Mouse (Mus musculus): ENCODE data around the gene Wipf1. TPM values are rescaled to one million over a fixed set of nuclear protein-coding genes. Genes with fewer than 3 reads are reported as not detected.

Wipf1 gene
- polyA plus RNA-seq, 1 experiment from 2014 or later: 3.8 TPM

DNA sequence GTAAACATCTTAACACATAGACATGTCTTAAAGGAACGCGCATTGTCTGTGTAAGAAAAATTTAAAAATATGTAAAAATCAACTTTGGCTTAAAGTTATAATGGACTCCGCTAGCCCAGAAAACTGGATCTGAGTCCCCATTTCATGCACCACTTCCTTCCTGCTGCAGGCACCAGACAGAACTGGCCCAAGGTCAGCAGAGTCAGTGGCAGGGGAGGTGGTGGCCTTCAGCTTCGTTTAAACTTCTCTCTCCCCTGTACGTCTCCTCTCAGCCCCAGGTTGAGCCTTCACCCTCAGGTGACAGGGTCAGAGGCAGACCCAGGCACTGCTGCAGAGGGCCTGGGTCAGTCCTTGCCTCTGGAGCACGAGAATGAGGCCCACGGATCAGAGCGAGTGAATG, 6.6 kb downstream of the Wipf1 start:
- Histone ChIP-seq H3K27ac (replicated peaks) (no peak overlapping the region), H3K4me3 (replicated peaks) (no peak overlapping the region), H3K36me3 (replicated peaks) (no peaks in the 10 kb centered on the region), H3K9me3 (replicated peaks) (no peaks in the 10 kb centered on the region), H3K4me2 (no peak overlapping the region), H3K9ac (no peak overlapping the region), H3K4me1 (replicated peaks) (peaks cover 25% of the 10 kb centered on the region), H3K27me3 (peaks cover 12% of the 10 kb centered on the region)
- ATAC-seq (ENCODE audit: insufficient read depth): no peak
- WGBS (ENCODE audit: insufficient replicate concordance): 44% methylated on average over 8 of the region's 8 CpGs

DNA sequence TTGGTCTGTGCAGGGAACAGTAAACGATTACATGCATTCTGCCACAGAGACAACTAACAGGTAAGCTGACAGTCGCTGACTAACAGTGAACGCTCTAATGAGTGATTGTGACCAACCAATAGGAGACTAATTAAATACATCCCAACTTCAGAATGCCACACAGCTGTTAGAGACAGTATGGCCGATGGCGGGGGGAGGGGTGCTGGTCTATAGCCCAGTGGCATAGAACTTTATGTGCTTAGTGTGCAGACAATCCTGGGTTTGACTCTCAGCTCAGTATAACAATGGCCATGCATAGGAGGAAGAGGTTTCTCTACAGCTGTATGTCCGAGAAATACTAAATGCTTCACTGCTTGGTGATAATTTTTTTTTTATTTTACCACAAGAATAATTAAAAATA, 7.2 kb downstream of the Wipf1 start:
- H3K4me1 ChIP-seq (replicated peaks): peaks cover 25% of the 10 kb centered on the region
- no peak overlapping the region for H3K4me2 ChIP-seq
- no peak overlapping the region for H3K9ac ChIP-seq
- H3K36me3 ChIP-seq (replicated peaks): no peaks in the 10 kb centered on the region
- whole genome bisulfite sequencing (ENCODE audit: insufficient replicate concordance): 66% methylated on average over 6 of the region's 6 CpGs
- H3K27ac ChIP-seq (replicated peaks): no peak overlapping the region
- peaks cover 7% of the 10 kb centered on the region for H3K27me3 ChIP-seq
- H3K4me3 ChIP-seq (replicated peaks): no peak overlapping the region
- no peaks in the 10 kb centered on the region for H3K9me3 ChIP-seq (replicated peaks)
- ATAC-seq (ENCODE audit: insufficient read depth): no peak

DNA sequence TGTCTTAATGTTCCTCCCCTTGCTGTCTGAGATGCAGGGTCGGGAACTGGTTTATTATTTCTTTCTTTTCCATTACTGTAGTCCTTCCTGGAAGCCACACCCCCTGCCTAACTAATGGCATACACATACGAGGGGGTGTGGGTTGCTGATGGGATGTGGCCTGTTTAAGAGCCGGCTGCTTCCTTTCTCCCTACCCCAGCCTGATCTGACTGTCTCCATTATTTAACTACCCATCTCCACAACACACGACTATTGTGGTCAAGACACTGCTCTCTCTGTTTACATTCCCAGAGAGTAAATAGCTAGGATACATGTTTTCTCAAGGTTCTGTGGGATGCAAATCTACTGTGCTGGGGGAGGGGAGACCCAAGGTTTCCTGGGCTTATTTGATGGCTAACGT, 7.8 kb downstream of the Wipf1 start:
- H3K36me3 ChIP-seq (replicated peaks): no peaks in the 10 kb centered on the region
- no peak overlapping the region for H3K4me2 ChIP-seq
- ATAC-seq (ENCODE audit: insufficient read depth): no peak
- H3K27me3 ChIP-seq: peaks cover under 1% of the 10 kb centered on the region; the same call in 1 of the 2 replicates
- no peaks in the 10 kb centered on the region for H3K9me3 ChIP-seq (replicated peaks)
- no peak overlapping the region for H3K4me3 ChIP-seq (replicated peaks)
- 16% methylated on average over 5 of the region's 5 CpGs for WGBS (ENCODE audit: insufficient replicate concordance)
- peaks cover 21% of the 10 kb centered on the region for H3K4me1 ChIP-seq (replicated peaks)
- no peak overlapping the region for H3K27ac ChIP-seq (replicated peaks)
- no peak overlapping the region for H3K9ac ChIP-seq

DNA sequence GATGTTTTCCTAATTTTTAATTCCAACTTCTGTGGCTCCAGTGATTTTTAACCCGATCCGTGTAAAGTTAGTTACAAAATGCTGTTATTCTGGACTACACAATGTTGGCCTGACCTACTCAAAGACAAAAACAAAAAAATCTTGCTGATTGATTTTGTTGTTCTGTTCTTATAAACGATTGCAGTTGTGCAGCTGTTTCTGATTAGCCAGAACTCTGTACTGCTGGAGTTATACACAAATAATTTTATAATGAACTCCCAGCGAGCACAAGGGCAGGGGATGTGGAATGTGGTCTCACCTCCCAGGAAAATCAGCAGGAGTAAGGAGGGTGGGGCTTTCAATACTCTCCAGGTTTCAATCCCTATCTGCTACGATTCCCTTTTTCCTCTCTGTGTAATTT, 10.6 kb downstream of the Wipf1 start:
- no peak for ATAC-seq (ENCODE audit: insufficient read depth)
- Histone ChIP-seq H3K9me3 (replicated peaks) (no peaks in the 10 kb centered on the region), H3K4me2 (no peak overlapping the region), H3K4me1 (replicated peaks) (peaks cover 19% of the 10 kb centered on the region), H3K9ac (no peak overlapping the region), H3K36me3 (replicated peaks) (no peaks in the 10 kb centered on the region), H3K27ac (replicated peaks) (no peak overlapping the region), H3K27me3 (no peaks in the 10 kb centered on the region), H3K4me3 (replicated peaks) (no peak overlapping the region)
- WGBS (ENCODE audit: insufficient replicate concordance): 66% methylated on average over 5 of the region's 5 CpGs

DNA sequence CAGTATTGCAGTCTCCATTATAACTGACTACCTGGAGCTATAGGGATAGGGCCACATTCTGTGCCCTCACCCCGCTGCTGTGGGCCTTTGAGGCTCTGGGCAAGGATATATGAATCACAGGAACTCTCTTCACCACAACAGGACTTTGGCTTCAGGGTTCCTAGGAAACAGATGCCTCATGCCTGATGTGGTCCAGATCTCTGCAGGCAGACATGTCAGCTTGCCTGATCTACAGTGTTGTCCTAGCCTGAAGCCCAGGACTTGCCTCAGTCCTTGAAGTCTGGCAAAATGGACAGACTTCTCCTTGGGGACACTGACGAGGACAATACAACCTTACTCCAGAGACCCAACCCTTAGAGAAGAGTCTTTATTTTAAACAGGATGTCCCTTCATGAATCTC, 11.2 kb downstream of the Wipf1 start:
- H3K27ac ChIP-seq (replicated peaks): no peak overlapping the region
- H3K4me1 ChIP-seq (replicated peaks): peaks cover 19% of the 10 kb centered on the region
- H3K9ac ChIP-seq: no peak overlapping the region
- no peak overlapping the region for H3K4me3 ChIP-seq (replicated peaks)
- no peaks in the 10 kb centered on the region for H3K27me3 ChIP-seq
- no peak overlapping the region for H3K4me2 ChIP-seq
- H3K36me3 ChIP-seq (replicated peaks): no peaks in the 10 kb centered on the region
- H3K9me3 ChIP-seq (replicated peaks): no peaks in the 10 kb centered on the region
- ATAC-seq (ENCODE audit: insufficient read depth): no peak
- WGBS (ENCODE audit: insufficient replicate concordance): 61% methylated on average over 2 of the region's 2 CpGs

DNA sequence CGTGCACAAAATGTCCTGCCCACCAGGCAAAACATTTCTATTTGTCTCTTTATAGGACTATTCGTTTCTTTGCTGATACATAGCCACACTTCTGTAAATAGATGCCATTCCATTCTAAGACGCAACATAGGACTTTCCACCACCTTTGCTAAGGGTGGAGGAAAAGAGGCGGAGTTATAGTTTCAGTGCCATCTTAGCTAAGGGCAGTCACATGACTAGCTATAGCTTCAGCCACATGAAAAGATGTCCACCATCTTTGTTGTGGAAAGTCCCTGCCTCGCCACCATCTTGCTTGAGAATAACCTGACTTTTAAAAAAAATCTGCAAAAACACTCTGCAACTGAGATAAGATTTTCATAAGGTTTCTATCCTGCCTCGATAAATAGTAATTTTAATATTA, 15.4 kb downstream of the Wipf1 start:
- ATAC-seq (ENCODE audit: insufficient read depth): no peak
- 78% methylated on average over 6 of the region's 6 CpGs for whole genome bisulfite sequencing (ENCODE audit: insufficient replicate concordance)
- H3K27me3 ChIP-seq: no peaks in the 10 kb centered on the region
- no peak overlapping the region for H3K4me3 ChIP-seq (replicated peaks)
- no peaks in the 10 kb centered on the region for H3K9me3 ChIP-seq (replicated peaks)
- no peaks in the 10 kb centered on the region for H3K36me3 ChIP-seq (replicated peaks)
- peaks cover 21% of the 10 kb centered on the region for H3K4me1 ChIP-seq (replicated peaks)
- H3K4me2 ChIP-seq: no peak overlapping the region
- no peak overlapping the region for H3K9ac ChIP-seq
- no peak overlapping the region for H3K27ac ChIP-seq (replicated peaks)

DNA sequence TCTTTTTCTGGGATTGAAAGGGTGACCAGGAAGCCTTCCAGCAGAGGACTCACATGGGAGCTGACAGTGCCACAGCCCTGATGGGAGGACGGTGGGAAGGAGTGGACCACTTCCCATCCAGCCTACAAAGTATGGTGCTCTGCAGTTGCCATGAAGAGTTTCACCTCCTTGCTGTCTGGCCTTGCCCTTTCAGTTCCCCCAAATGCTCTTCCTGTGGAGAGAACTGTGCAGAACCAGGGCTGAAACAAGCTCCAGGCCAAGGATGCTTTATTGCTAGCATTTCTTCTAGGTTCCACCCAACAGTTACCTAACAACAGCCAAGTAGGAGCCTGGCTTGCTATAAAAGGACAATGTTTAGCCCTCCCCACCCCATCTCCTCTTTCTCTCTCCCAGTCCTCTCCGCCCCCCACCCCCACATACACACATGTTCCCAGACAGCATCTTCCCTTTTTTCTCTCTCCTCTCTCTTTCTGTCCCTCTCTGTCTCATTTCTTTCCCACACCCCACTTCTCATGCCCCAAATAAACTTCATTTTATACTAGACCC, 16.3 kb downstream of the Wipf1 start:
- no peak overlapping the region for H3K27ac ChIP-seq (replicated peaks)
- 71% methylated on average over 2 of the region's 2 CpGs for WGBS (ENCODE audit: insufficient replicate concordance)
- no peak for ATAC-seq (ENCODE audit: insufficient read depth)

DNA sequence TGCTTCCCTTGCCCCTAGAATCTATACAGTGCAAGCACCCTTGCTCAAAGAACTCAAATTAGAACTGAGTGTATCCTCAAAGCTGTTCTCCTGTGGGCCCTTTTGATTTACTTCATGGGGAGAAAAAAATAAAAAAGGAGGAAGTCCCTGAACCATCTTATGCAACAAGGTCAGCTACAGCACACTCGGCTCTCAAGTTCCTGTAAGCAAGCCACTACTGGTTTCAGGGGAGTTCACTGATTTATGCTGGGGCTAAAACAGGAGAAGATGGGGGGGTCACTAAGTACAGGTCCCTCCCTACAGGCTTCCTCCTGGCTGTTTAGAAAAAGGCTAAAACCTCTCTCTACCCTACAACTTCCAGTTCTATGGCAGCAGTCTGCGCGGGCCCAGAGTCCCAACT, 17.5 kb downstream of the Wipf1 start:
- Histone ChIP-seq H3K36me3 (replicated peaks) (no peaks in the 10 kb centered on the region), H3K9ac (no peak overlapping the region), H3K4me3 (replicated peaks) (no peak overlapping the region), H3K4me2 (no peak overlapping the region), H3K9me3 (replicated peaks) (no peaks in the 10 kb centered on the region), H3K27me3 (no peaks in the 10 kb centered on the region), H3K4me1 (replicated peaks) (peaks cover 40% of the 10 kb centered on the region), H3K27ac (replicated peaks) (0 out of 2 replicates have a peak overlapping the region, but pooled peaks have one; percentile 7)
- 55% methylated on average over 3 of the region's 3 CpGs for WGBS (ENCODE audit: insufficient replicate concordance)
- ATAC-seq (ENCODE audit: insufficient read depth): 0 out of 2 replicates have a peak, but pooled peaks have one; percentile 19

More for the DNA sequence above, 16.3 kb downstream of the Wipf1 start:
- no peaks in the 10 kb centered on the region for H3K9me3 ChIP-seq (replicated peaks)
- H3K9ac ChIP-seq: no peak overlapping the region
- H3K4me3 ChIP-seq (replicated peaks): no peak overlapping the region
- no peak overlapping the region for H3K4me2 ChIP-seq
- peaks cover 27% of the 10 kb centered on the region for H3K4me1 ChIP-seq (replicated peaks)
- H3K27me3 ChIP-seq: no peaks in the 10 kb centered on the region
- H3K36me3 ChIP-seq (replicated peaks): no peaks in the 10 kb centered on the region

DNA sequence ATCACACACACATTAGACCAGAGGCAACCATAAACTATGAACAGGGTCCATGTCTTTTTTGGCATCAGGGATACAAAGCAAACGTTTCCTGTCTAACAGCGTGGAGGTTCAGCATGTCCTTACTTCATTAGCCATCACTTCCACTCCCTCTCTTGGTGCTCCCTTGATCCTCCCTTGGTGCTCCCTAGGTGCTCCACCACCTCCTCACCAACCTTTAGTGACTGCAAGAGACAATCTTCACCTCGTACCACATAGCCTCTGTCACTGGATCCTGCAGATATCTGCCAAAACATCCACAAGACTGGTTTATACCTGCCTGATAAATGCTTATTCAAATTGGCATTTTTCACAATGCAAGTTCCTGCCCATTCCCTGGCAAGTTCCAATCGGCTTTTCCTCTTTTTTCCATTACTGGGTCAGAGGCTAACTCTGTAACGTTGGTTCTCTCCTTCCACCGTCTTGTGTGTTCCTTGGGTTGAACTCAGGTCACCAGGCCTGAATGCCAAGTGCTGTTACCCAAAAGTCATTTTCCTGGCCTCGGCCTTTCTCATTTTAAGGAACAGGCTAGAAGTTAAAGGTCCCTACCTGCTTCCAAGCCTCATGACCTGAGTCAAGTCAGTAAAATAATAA, 18.7 kb downstream of the Wipf1 start:
- Histone ChIP-seq H3K27ac (replicated peaks) (no peak overlapping the region), H3K36me3 (replicated peaks) (no peaks in the 10 kb centered on the region), H3K9ac (no peak overlapping the region), H3K9me3 (replicated peaks) (no peaks in the 10 kb centered on the region), H3K27me3 (no peaks in the 10 kb centered on the region), H3K4me3 (replicated peaks) (no peak overlapping the region), H3K4me1 (replicated peaks) (peaks cover 50% of the 10 kb centered on the region), H3K4me2 (no peak overlapping the region)
- ATAC-seq (ENCODE audit: insufficient read depth): no peak
- 65% methylated on average over 7 of the region's 7 CpGs for WGBS (ENCODE audit: insufficient replicate concordance)

DNA sequence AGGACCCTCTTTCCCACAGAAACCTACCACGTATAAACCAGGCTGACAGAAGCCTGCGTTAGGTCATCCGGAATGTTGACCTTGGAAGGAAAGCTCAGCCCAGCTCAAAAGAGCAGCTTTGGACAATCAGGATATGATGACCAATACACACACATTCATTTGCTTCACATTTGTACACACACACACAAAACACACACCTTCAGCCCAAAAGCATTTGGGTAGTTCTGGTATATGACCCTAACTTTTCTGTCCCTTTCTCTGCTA, 19.6 kb downstream of the Wipf1 start:
- WGBS (ENCODE audit: insufficient replicate concordance): 76% methylated on average over 3 of the region's 3 CpGs
- ATAC-seq (ENCODE audit: insufficient read depth): no peak
- H3K9me3 ChIP-seq (replicated peaks): no peaks in the 10 kb centered on the region
- H3K4me3 ChIP-seq (replicated peaks): no peak overlapping the region
- peaks cover 54% of the 10 kb centered on the region for H3K4me1 ChIP-seq (replicated peaks)
- H3K27me3 ChIP-seq: no peaks in the 10 kb centered on the region
- H3K9ac ChIP-seq: no peak overlapping the region
- no peak overlapping the region for H3K27ac ChIP-seq (replicated peaks)
- no peak overlapping the region for H3K4me2 ChIP-seq
- no peaks in the 10 kb centered on the region for H3K36me3 ChIP-seq (replicated peaks)

DNA sequence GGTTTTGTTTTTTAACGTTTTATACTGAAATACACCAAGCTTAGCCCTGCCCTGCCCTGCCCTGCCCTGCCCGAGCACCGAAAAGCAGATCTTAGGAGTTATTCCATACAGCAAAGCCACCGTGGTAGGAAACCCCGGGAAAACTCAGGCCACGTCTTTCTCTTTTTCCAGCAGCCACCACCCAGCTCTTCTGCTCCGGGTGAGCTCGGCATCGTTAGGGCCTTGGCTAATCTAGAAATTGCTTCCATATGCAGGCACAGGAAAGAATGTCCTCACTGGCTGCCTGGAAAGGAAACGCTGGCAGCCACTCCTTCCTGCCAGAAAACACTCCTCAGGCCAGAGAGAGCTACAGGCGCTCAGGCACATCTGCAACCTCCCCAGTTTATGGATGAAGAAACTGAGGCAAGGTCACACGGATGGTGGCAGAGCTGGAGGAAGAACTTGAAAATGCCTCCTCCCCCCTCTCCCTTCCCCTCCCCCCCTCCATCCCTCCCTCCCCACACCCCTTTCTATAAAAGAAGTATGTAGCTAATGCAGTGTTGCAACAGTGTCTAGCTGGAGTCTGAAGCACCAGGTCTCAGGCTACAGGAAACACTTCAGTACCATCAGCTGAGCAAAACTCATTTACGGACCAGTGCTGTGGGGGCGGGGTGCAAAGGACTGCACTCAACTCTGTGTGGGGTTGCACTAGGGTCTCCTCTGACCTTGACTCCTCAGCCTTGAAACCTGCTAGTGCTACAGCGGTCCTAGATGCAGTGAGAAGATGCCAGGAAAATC, 20.1 kb downstream of the Wipf1 start:
- Histone ChIP-seq H3K4me2 (no peak overlapping the region), H3K4me1 (replicated peaks) (peaks cover 58% of the 10 kb centered on the region)

More for the DNA sequence above, 20.1 kb downstream of the Wipf1 start:
- Histone ChIP-seq H3K9ac (no peak overlapping the region), H3K27ac (replicated peaks) (0 out of 2 replicates have a peak overlapping the region, but pooled peaks have one; percentile 24), H3K4me3 (replicated peaks) (no peak overlapping the region), H3K9me3 (replicated peaks) (no peaks in the 10 kb centered on the region), H3K36me3 (replicated peaks) (no peaks in the 10 kb centered on the region), H3K27me3 (no peaks in the 10 kb centered on the region)
- no peak for ATAC-seq (ENCODE audit: insufficient read depth)
- 34% methylated on average over 15 of the region's 15 CpGs for WGBS (ENCODE audit: insufficient replicate concordance)

Data from liver, embryonic 15.5 days (tissue).